ENCODE assay signal across 8 mouse cellular contexts in the genomic region with DNA sequence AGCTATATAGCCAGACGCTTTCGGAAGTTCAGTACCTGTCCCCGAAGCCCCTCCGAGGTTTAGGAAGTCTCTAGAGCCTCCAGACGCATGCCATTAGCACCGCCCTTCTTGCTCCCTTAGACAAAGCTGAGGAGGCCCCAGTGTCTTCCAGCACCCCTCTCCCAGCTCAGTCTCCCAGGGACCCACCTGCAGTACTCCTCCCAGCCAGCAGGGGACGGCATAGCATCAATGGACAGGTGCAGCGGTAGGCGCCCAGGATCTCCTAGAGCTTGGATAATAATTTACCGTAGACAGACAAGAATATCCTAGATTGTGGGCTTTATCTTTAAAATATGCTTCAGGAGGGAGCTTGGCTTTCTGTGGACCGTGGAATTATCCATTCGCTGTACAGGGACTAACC. TPM values are rescaled to one million over a fixed set of nuclear protein-coding genes. Genes with fewer than 3 reads are reported as not detected.
DNase-seq lines count a peak whose midpoint lies in the region; ATAC-seq lines count a peak whose summit lies in the region.

No protein-coding gene starts in this region.

- ATAC-seq in megakaryocyte-erythroid progenitor cell, adult 5-6 weeks (replicated peaks; ENCODE audit: low FRiP score, low TSS enrichment, poor library complexity, severe bottlenecking): peak; percentile 86

- intact Hi-C loops in left cerebral cortex, postnatal 10 days (cut with DNase I): loop anchor here (2.0 to 10.0 kb wide), 2 partner anchors 118 to 208 kb away; no protein-coding TSS in a partner anchor

- peak; percentile 65 for DNase-seq in Muller cell, postnatal 12 days (ENCODE audit: inconsistent ontology term)
- peak; percentile 51 for DNase-seq in cerebellum, adult 11-12 months
- peak; percentile 64 to 66 for DNase-seq in frontal cortex, postnatal 25 days (ENCODE audit: low spot score in 2 of 2)
- peak; percentile 80 for DNase-seq in induced T-regulatory cell, adult 2 months (ENCODE audit: low read depth)
- peak; percentile 36 to 81 for DNase-seq in left cerebral cortex, postnatal 10 days (ENCODE audit: extremely low spot score in 1 of 2, low spot score in 2 of 2)
- DNase-seq in right cerebral cortex, postnatal 4 days: peak; percentile 81
- peak; percentile 73 for DNase-seq in yolk sac, embryonic 10.5 days (ENCODE audit: low spot score)

RNA-seq across cellular contexts. Expression of a gene that starts 7.4 kb away (rescaled TPM):
- 100 to 1,000 TPM; 159 to 171 TPM for total RNA-seq in left cerebral cortex, postnatal 10 days (2021)
- total RNA-seq in megakaryocyte-erythroid progenitor cell, adult 5-6 weeks (2014; fragmentation: Nextera tagmentation): 137 and 155 TPM in 2 replicates
- 129 and 225 TPM in 2 replicates for total RNA-seq in megakaryocyte-erythroid progenitor cell, adult 5-6 weeks (2017)

Comparison
In these comparisons a context has a peak if more than half of its experiments do, and no peak if none do; other contexts are left out.
1. Peak in every context shown above with its lines: DNase-seq and ATAC-seq.